Mouse (Mus musculus) forebrain, embryonic 15.5 days (tissue): ENCODE results near the gene Rybp. TPM values are rescaled to one million over a fixed set of nuclear protein-coding genes. Genes with fewer than 3 reads are reported as not detected.

Source experiments
- ATAC-seq: fragments of 200-750 bp; cut with Nextera tagmentation; replicated peaks from 2 replicates; pipeline ENCODE4 v1.8.0; 2017; ENCODE audit warnings: mild to moderate bottlenecking, moderate TSS enrichment, moderate library complexity
- H3K27ac ChIP-seq: fragments of 300-500 bp; sonication (generic); replicated peaks from 2 replicates; pipeline ENCODE4 v1.5.1; 2015; ENCODE audit warnings: mild to moderate bottlenecking, inconsistent platforms
- H3K27me3 ChIP-seq: fragments of 300-500 bp; sonication (generic); 2 replicates; pipeline ENCODE4 v1.6.1; 2015; ENCODE audit warnings: inconsistent platforms
- H3K36me3 ChIP-seq: fragments of 300-500 bp; sonication (generic); 2 replicates; pipeline ENCODE4 v1.6.1; 2015; ENCODE audit warnings: mild to moderate bottlenecking, inconsistent platforms
- H3K4me1 ChIP-seq: fragments of 300-500 bp; sonication (generic); 2 replicates; pipeline ENCODE4 v1.6.1; 2015; ENCODE audit warnings: inconsistent platforms
- H3K4me2 ChIP-seq: fragments of 300-500 bp; sonication (generic); replicated peaks from 2 replicates; pipeline ENCODE4 v1.6.1; 2015; ENCODE audit warnings: mild to moderate bottlenecking, inconsistent platforms
- H3K4me3 ChIP-seq: fragments of 300-500 bp; sonication (generic); 2 replicates; pipeline ENCODE4 v1.5.1; 2015; ENCODE audit warnings: mild to moderate bottlenecking, inconsistent platforms
- H3K9ac ChIP-seq: fragments of 300-500 bp; sonication (generic); replicated peaks from 2 replicates; pipeline ENCODE4 v1.6.1; 2015; ENCODE audit warnings: mild to moderate bottlenecking, inconsistent platforms
- H3K9me3 ChIP-seq: fragments of 300-500 bp; sonication (generic); 2 replicates; pipeline ENCODE4 v1.6.1; 2016; ENCODE audit warnings: inconsistent platforms
- WGBS: fragments of 180-500 bp; shearing (Covaris S2); methylation state at CpG from one replicate; pipeline ENCODE4 v1.1.7; 2015; ENCODE audit warnings: mixed read lengths; 5-methylcytosine and 5-hydroxymethylcytosine counted together
- polyA plus RNA-seq: library from polyadenylated mRNA; unstranded; fragments of >200 nt; fragmentation: Nextera tagmentation; extraction: Ambion mirVana; gene quantifications from 2 replicates; pipeline ENCODE4 v1.2.1, GENCODE M21; 2015

Gene Rybp
- polyA plus RNA-seq, 1 experiment from 2014 or later, result 26.8 TPM

DNA sequence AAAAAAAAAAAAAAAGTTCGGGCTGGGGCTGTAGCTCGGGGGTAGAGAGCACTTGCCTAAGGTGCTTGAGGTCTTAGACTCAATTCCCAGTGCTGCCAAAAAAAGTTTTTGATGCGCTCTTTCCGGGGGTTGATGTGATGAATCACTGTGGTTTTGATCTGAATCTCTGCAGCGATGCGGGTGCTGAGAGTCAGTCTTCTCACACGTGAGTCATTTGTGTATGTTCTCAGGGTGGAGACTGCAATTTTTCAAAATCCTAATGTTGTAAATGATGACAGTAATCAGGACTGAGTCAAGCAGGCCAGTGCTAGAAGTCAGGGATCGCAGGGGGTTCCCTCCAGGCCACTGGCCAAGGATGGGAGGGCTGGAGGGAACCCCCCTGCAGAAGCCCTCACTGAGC is 26.9 kb upstream of the Rybp start:
- Histone ChIP-seq H3K27me3 (no peaks in the 10 kb centered on the region), H3K4me3 (no peak overlapping the region), H3K27ac (no peak overlapping the region), H3K4me2 (no peak overlapping the region), H3K9me3 (no peaks in the 10 kb centered on the region), H3K36me3 (no peaks in the 10 kb centered on the region), H3K9ac (no peak overlapping the region), H3K4me1 (no peaks in the 10 kb centered on the region)
- WGBS, result 65% methylated on average over 8 of the region's 8 CpGs
- no peak for ATAC-seq

GRCm38 (mm10) chr6:100311167-100311566 is 23.9 kb upstream of the Rybp start:
- no peak for ATAC-seq
- H3K9ac ChIP-seq, result no peak overlapping the region
- no peaks in the 10 kb centered on the region for H3K4me1 ChIP-seq
- H3K27me3 ChIP-seq, result no peaks in the 10 kb centered on the region
- no peak overlapping the region for H3K4me3 ChIP-seq
- no peaks in the 10 kb centered on the region for H3K9me3 ChIP-seq
- no peak overlapping the region for H3K27ac ChIP-seq
- H3K4me2 ChIP-seq, result no peak overlapping the region
- 93% methylated on average over 1 of the region's 1 CpGs for WGBS
- no peaks in the 10 kb centered on the region for H3K36me3 ChIP-seq

GRCm38 (mm10) chr6:100304831-100305230 is 17.5 kb upstream of the Rybp start:
- no peak overlapping the region for H3K27ac ChIP-seq
- WGBS, result 87% methylated on average over 10 of the region's 10 CpGs
- no peak overlapping the region for H3K4me2 ChIP-seq
- no peak overlapping the region for H3K9ac ChIP-seq
- no peaks in the 10 kb centered on the region for H3K4me1 ChIP-seq
- no peaks in the 10 kb centered on the region for H3K27me3 ChIP-seq
- H3K4me3 ChIP-seq, result no peak overlapping the region
- H3K36me3 ChIP-seq, result no peaks in the 10 kb centered on the region
- ATAC-seq, result no peak
- H3K9me3 ChIP-seq, result no peaks in the 10 kb centered on the region

GRCm38 (mm10) chr6:100301410-100302108 is 14.3 kb upstream of the Rybp start:
- no peaks in the 10 kb centered on the region for H3K36me3 ChIP-seq
- H3K9me3 ChIP-seq, result no peaks in the 10 kb centered on the region
- no peak overlapping the region for H3K27ac ChIP-seq
- ATAC-seq, result no peak
- no peak overlapping the region for H3K4me2 ChIP-seq
- 68% methylated on average over 8 of the region's 8 CpGs for WGBS
- H3K9ac ChIP-seq, result no peak overlapping the region
- H3K27me3 ChIP-seq, result no peaks in the 10 kb centered on the region
- H3K4me1 ChIP-seq, result no peaks in the 10 kb centered on the region
- no peak overlapping the region for H3K4me3 ChIP-seq

DNA sequence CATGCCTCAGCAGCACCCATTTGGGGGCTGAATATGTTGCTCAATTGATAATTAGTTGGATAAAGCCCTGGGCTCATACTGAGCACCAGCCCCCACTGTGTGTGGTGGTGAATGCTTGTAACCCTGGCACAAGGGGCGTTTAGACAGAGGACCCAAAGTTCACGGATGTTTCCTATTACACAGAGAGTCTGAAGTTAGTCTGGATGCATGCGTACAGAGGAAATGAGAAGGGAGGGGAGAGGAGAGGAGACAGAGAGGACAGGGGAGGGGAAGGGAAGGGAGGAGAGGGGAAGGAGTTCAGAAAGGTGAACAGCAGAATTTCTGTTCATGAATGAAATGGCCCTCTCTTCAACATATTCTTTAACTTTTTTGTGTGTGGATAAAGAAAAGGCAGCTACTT is 13.5 kb upstream of the Rybp start:
- 30% methylated on average over 3 of the region's 3 CpGs for WGBS
- no peaks in the 10 kb centered on the region for H3K27me3 ChIP-seq
- no peak for ATAC-seq
- no peak overlapping the region for H3K4me3 ChIP-seq
- no peak overlapping the region for H3K9ac ChIP-seq
- H3K4me2 ChIP-seq, result no peak overlapping the region
- no peaks in the 10 kb centered on the region for H3K4me1 ChIP-seq
- no peak overlapping the region for H3K27ac ChIP-seq
- H3K9me3 ChIP-seq, result no peaks in the 10 kb centered on the region
- no peaks in the 10 kb centered on the region for H3K36me3 ChIP-seq

DNA sequence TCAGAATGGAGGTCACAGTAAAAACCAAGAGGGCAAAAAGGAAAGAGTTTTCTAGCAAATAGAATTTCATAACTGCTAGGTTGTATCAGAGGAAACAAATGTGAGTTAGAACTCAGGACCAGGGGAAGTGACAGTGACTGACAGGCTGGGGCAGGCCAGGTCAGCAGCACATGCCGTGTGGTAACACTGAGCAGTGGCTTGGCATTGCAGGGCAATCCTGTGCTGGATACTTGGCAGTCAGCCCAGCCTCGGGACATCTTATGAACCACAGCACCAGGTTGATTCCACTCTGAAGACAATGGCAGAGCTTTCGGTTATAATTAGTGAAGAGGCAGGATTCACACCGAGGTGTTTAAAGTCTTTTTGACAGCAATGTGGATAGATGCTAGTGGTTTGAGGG is 11.7 kb upstream of the Rybp start:
- Histone ChIP-seq H3K9ac (no peak overlapping the region), H3K4me3 (no peak overlapping the region), H3K27ac (no peak overlapping the region), H3K4me2 (no peak overlapping the region), H3K27me3 (no peaks in the 10 kb centered on the region), H3K9me3 (no peaks in the 10 kb centered on the region), H3K36me3 (no peaks in the 10 kb centered on the region), H3K4me1 (no peaks in the 10 kb centered on the region)
- WGBS, result 31% methylated on average over 4 of the region's 4 CpGs
- ATAC-seq, result no peak

DNA sequence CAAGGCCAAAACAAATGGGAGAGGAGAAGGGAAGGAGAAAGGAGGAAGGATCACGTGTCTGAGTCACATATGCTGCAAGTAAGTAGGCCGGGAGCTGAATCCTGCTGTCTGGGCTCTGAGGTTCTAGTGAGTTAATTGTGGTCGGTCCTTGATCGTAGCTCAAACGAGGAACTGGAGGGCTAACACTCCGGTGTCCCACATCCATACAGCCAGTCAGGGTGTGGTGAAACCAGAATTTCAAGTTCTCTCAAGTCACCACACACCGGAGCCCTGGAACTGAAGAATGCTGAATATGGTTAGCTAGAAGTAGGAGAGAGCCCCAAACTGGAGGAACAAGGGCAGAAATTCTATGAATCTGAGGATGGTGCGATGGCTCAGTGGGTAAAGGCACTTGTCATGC is 10.3 kb upstream of the Rybp start:
- Histone ChIP-seq H3K9ac (no peak overlapping the region), H3K27me3 (no peaks in the 10 kb centered on the region), H3K4me2 (no peak overlapping the region), H3K4me3 (no peak overlapping the region), H3K36me3 (no peaks in the 10 kb centered on the region), H3K4me1 (no peaks in the 10 kb centered on the region), H3K9me3 (no peaks in the 10 kb centered on the region), H3K27ac (no peak overlapping the region)
- no peak for ATAC-seq
- WGBS, result 87% methylated on average over 8 of the region's 8 CpGs

DNA sequence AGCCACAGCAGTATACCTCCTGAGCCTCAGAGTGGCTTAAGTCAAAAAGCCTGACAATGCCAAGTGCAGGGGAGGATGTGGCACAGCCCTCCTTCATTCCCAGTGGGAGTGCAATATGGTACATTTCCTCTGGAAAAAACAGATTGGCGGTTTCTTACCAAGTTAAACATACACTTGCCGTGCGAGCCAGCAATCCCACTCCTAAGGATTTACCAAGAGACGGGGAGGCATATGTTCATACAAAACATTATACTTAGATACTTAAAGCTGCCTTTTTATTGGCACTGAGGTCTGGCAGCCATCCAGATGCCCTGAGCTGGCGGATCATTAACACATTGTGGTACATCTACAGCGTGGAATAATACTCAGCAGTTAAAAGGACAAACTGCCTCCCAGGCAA is 5.1 kb upstream of the Rybp start:
- no peak for ATAC-seq
- no peak overlapping the region for H3K9ac ChIP-seq
- no peak overlapping the region for H3K4me3 ChIP-seq
- peaks cover 11% of the 10 kb centered on the region for H3K4me1 ChIP-seq
- no peaks in the 10 kb centered on the region for H3K27me3 ChIP-seq
- no peak overlapping the region for H3K4me2 ChIP-seq
- no peaks in the 10 kb centered on the region for H3K36me3 ChIP-seq
- WGBS, result 69% methylated on average over 6 of the region's 6 CpGs
- H3K27ac ChIP-seq, result no peak overlapping the region
- H3K9me3 ChIP-seq, result no peaks in the 10 kb centered on the region

- no peak for ATAC-seq
- Histone ChIP-seq H3K4me1 (peaks cover 31% of the 10 kb centered on the region), H3K27me3 (no peaks in the 10 kb centered on the region), H3K9ac (no peak overlapping the region), H3K36me3 (no peaks in the 10 kb centered on the region), H3K4me3 (no peak overlapping the region), H3K27ac (no peak overlapping the region), H3K4me2 (no peak overlapping the region), H3K9me3 (no peaks in the 10 kb centered on the region)
- WGBS, result 90% methylated on average over 5 of the region's 5 CpGs
Measured at GRCm38 (mm10) chr6:100289058-100289457, 1.8 kb upstream of the Rybp start.

DNA sequence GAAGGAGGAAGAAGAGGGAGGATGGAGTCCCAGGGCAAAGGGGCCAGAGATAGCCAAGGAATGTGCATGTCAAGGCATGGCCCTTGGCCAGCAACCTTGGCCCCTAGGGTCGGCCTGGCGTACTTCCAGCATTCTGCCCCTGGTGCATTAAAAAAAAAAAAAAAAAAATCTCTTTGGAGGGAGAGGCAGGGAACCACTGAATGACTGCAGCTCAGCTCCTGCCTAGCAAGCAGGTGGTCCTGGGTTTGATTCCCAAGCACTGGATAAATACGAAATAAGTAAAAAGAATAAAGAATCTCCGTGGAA is 1.4 kb upstream of the Rybp start:
- Histone ChIP-seq H3K4me2 (peak overlapping the region; percentile 95), H3K27ac (0 out of 2 replicates have a peak overlapping the region, but pooled peaks have one; percentile 98), H3K9me3 (no peaks in the 10 kb centered on the region), H3K4me1 (peaks cover 34% of the 10 kb centered on the region), H3K27me3 (no peaks in the 10 kb centered on the region), H3K36me3 (no peaks in the 10 kb centered on the region), H3K4me3 (no peak overlapping the region), H3K9ac (no peak overlapping the region)
- 58% methylated on average over 4 of the region's 4 CpGs for WGBS
- no peak for ATAC-seq

GRCm38 (mm10) chr6:100288016-100288729 is 888 bp upstream of the Rybp start:
- Histone ChIP-seq H3K9me3 (no peaks in the 10 kb centered on the region), H3K4me2 (peak overlapping the region; percentile 95), H3K4me1 (peaks cover 40% of the 10 kb centered on the region), H3K36me3 (no peaks in the 10 kb centered on the region), H3K4me3 (peak overlapping the region; percentile 84), H3K9ac (peak overlapping the region; percentile 72), H3K27ac (peak overlapping the region; percentile 98), H3K27me3 (no peaks in the 10 kb centered on the region)
- 3% methylated on average over 23 of the region's 23 CpGs for WGBS
- ATAC-seq, result no peak; the same call in 1 of the 2 replicates

GRCm38 (mm10) chr6:100286573-100287333 is 532 bp downstream of the Rybp start:
- peaks cover 41% of the 10 kb centered on the region for H3K4me1 ChIP-seq
- H3K9ac ChIP-seq, result peak overlapping the region; percentile 94
- peak overlapping the region; percentile 84 for H3K4me3 ChIP-seq
- no peaks in the 10 kb centered on the region for H3K36me3 ChIP-seq
- H3K27ac ChIP-seq, result peak overlapping the region; percentile 98
- peak overlapping the region; percentile 85 for H3K4me2 ChIP-seq
- no peaks in the 10 kb centered on the region for H3K27me3 ChIP-seq
- 2% methylated on average over 71 of the region's 117 CpGs for WGBS
- H3K9me3 ChIP-seq, result no peaks in the 10 kb centered on the region
- ATAC-seq, result peak; percentile 79
